Mouse (Mus musculus): Measurements from ENCODE around the gene Fopnl. TPM values are rescaled to one million over a fixed set of nuclear protein-coding genes. Genes with fewer than 3 reads are reported as not detected.

Gene Fopnl
- polyA plus RNA-seq, 1 experiment from 2014 or later = 159 TPM

DNA sequence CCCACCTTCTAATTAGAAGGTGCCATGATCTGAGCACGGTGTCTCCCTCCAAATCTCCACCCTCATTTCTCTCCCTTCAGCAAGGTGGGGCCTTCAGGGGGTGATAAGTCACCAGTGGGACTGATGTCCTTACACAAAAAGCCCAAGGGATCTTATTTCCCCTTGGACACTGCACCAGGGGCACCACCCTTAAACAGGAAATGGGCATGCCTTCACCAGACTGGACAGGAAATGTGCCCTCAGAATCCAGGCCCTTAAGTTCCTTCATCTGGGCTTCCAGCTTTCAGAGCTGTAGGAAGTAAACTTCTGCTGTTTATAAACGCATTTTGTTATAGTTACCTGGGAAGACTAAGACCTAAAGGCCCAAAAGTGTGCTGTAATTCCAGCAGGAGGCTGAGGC, 52.7 kb downstream of the Fopnl start:
- Histone ChIP-seq H3K27me3 (ENCODE audit: control insufficient read depth, insufficient read depth, low read depth, low read length) (no peaks in the 10 kb centered on the region), H3K4me3 (ENCODE audit: low read length) (no peak overlapping the region), H3K9ac (ENCODE audit: low read length) (no peak overlapping the region), H3K9me3 (ENCODE audit: control insufficient read depth, low read length) (no peaks in the 10 kb centered on the region), H3K4me1 (replicated peaks; ENCODE audit: control insufficient read depth, insufficient read depth, low read length) (peaks cover 5% of the 10 kb centered on the region), H3K36me3 (ENCODE audit: control insufficient read depth, insufficient read depth, low read length) (no peaks in the 10 kb centered on the region), H3K4me2 (ENCODE audit: low read depth, low read length) (no peak overlapping the region), H3K27ac (ENCODE audit: low read length) (no peak overlapping the region)
- WGBS = 64% methylated on average over 2 of the region's 2 CpGs
- no peak for ATAC-seq (ENCODE audit: low read depth)

- Histone ChIP-seq H3K4me2 (ENCODE audit: low read depth, low read length) (no peak overlapping the region), H3K4me1 (replicated peaks; ENCODE audit: control insufficient read depth, insufficient read depth, low read length) (peaks cover 5% of the 10 kb centered on the region), H3K36me3 (ENCODE audit: control insufficient read depth, insufficient read depth, low read length) (no peaks in the 10 kb centered on the region), H3K27me3 (ENCODE audit: control insufficient read depth, insufficient read depth, low read depth, low read length) (no peaks in the 10 kb centered on the region), H3K9me3 (ENCODE audit: control insufficient read depth, low read length) (no peaks in the 10 kb centered on the region), H3K4me3 (ENCODE audit: low read length) (no peak overlapping the region), H3K27ac (ENCODE audit: low read length) (no peak overlapping the region), H3K9ac (ENCODE audit: low read length) (no peak overlapping the region)
- ATAC-seq (ENCODE audit: low read depth) = no peak
- WGBS = 75% methylated on average over 6 of the region's 6 CpGs
Measured at GRCm38 (mm10) chr16:14263241-14263640, 54.0 kb downstream of the Fopnl start.

DNA sequence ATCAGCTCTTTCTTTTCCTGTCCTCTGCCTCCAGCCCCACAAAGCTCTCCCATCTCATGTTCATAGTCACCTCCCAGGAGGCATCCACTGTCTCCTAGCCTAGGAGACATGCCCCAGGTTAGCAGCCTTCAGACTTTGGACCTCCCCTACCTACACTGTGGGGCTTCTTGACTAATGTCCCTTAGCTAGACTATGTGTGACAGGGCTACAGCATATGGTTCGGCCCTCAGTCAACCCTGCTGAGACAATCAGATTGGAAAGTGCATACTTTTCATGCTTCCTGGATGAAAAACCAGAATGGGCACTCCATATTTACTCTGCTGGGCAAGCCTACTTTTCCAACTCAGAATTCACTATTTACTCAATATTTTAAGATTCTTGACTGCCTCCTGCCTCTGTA, 54.8 kb downstream of the Fopnl start:
- H3K4me2 ChIP-seq (ENCODE audit: low read depth, low read length) = no peak overlapping the region
- H3K27ac ChIP-seq (ENCODE audit: low read length) = peak overlapping the region; percentile 68
- H3K27me3 ChIP-seq (ENCODE audit: control insufficient read depth, insufficient read depth, low read depth, low read length) = no peaks in the 10 kb centered on the region
- WGBS = 48% methylated on average over 1 of the region's 1 CpGs
- no peaks in the 10 kb centered on the region for H3K36me3 ChIP-seq (ENCODE audit: control insufficient read depth, insufficient read depth, low read length)
- ATAC-seq (ENCODE audit: low read depth) = peak; percentile 69
- H3K9ac ChIP-seq (ENCODE audit: low read length) = no peak overlapping the region
- H3K4me1 ChIP-seq (replicated peaks; ENCODE audit: control insufficient read depth, insufficient read depth, low read length) = peaks cover 5% of the 10 kb centered on the region
- H3K9me3 ChIP-seq (ENCODE audit: control insufficient read depth, low read length) = no peaks in the 10 kb centered on the region
- H3K4me3 ChIP-seq (ENCODE audit: low read length) = no peak overlapping the region

DNA sequence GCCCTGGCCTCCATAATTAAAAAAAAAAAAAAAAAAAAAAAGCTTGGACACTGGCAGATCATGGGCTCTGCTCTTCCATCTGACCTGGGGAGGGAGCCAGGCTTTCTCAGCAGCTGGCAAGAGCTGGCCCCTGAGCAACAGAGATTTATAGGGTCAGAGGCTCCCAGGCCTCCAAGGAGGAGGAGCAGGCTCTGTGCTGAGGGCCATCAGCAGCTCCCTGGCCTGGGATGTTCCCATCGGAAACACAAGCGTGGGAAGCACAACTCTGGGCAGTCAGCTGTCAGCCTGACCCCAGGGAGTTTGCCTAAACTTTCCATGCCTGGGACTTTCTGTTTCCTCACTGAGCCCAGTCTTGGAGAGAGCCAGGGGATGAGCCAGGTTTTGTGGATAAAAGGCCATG, 58.3 kb downstream of the Fopnl start:
- no peak overlapping the region for H3K27ac ChIP-seq (ENCODE audit: low read length)
- no peaks in the 10 kb centered on the region for H3K9me3 ChIP-seq (ENCODE audit: control insufficient read depth, low read length)
- H3K4me1 ChIP-seq (replicated peaks; ENCODE audit: control insufficient read depth, insufficient read depth, low read length) = peaks cover 5% of the 10 kb centered on the region
- peak; percentile 53; the same call in 1 of the 2 replicates for ATAC-seq (ENCODE audit: low read depth)
- H3K36me3 ChIP-seq (ENCODE audit: control insufficient read depth, insufficient read depth, low read length) = no peaks in the 10 kb centered on the region
- no peak overlapping the region for H3K4me3 ChIP-seq (ENCODE audit: low read length)
- H3K4me2 ChIP-seq (ENCODE audit: low read depth, low read length) = no peak overlapping the region
- H3K27me3 ChIP-seq (ENCODE audit: control insufficient read depth, insufficient read depth, low read depth, low read length) = no peaks in the 10 kb centered on the region
- 33% methylated on average over 2 of the region's 2 CpGs for WGBS
- H3K9ac ChIP-seq (ENCODE audit: low read length) = no peak overlapping the region

- Histone ChIP-seq H3K27me3 (ENCODE audit: control insufficient read depth, insufficient read depth, low read depth, low read length) (no peaks in the 10 kb centered on the region), H3K4me2 (ENCODE audit: low read depth, low read length) (no peak overlapping the region), H3K9me3 (ENCODE audit: control insufficient read depth, low read length) (no peaks in the 10 kb centered on the region), H3K4me1 (replicated peaks; ENCODE audit: control insufficient read depth, insufficient read depth, low read length) (no peaks in the 10 kb centered on the region), H3K36me3 (ENCODE audit: control insufficient read depth, insufficient read depth, low read length) (no peaks in the 10 kb centered on the region), H3K4me3 (ENCODE audit: low read length) (no peak overlapping the region), H3K27ac (ENCODE audit: low read length) (no peak overlapping the region), H3K9ac (ENCODE audit: low read length) (no peak overlapping the region)
- ATAC-seq (ENCODE audit: low read depth) = peak; percentile 20; the same call in 1 of the 2 replicates
- 63% methylated on average over 3 of the region's 3 CpGs for WGBS
Measured at GRCm38 (mm10) chr16:14253586-14253985, 63.6 kb downstream of the Fopnl start.

- Histone ChIP-seq H3K4me3 (ENCODE audit: low read length) (no peak overlapping the region), H3K9ac (ENCODE audit: low read length) (no peak overlapping the region), H3K4me2 (ENCODE audit: low read depth, low read length) (no peak overlapping the region), H3K9me3 (ENCODE audit: control insufficient read depth, low read length) (no peaks in the 10 kb centered on the region), H3K36me3 (ENCODE audit: control insufficient read depth, insufficient read depth, low read length) (no peaks in the 10 kb centered on the region), H3K27me3 (ENCODE audit: control insufficient read depth, insufficient read depth, low read depth, low read length) (no peaks in the 10 kb centered on the region), H3K27ac (ENCODE audit: low read length) (no peak overlapping the region), H3K4me1 (replicated peaks; ENCODE audit: control insufficient read depth, insufficient read depth, low read length) (no peaks in the 10 kb centered on the region)
- no peak for ATAC-seq (ENCODE audit: low read depth)
- WGBS = 82% methylated on average over 4 of the region's 4 CpGs
Measured at GRCm38 (mm10) chr16:14252877-14253276, 64.3 kb downstream of the Fopnl start.

- no peak overlapping the region for H3K27ac ChIP-seq (ENCODE audit: low read length)
- H3K36me3 ChIP-seq (ENCODE audit: control insufficient read depth, insufficient read depth, low read length) = no peaks in the 10 kb centered on the region
- no peaks in the 10 kb centered on the region for H3K9me3 ChIP-seq (ENCODE audit: control insufficient read depth, low read length)
- H3K27me3 ChIP-seq (ENCODE audit: control insufficient read depth, insufficient read depth, low read depth, low read length) = no peaks in the 10 kb centered on the region
- no peak overlapping the region for H3K4me3 ChIP-seq (ENCODE audit: low read length)
- WGBS = 71% methylated on average over 1 of the region's 1 CpGs
- no peaks in the 10 kb centered on the region for H3K4me1 ChIP-seq (replicated peaks; ENCODE audit: control insufficient read depth, insufficient read depth, low read length)
- no peak overlapping the region for H3K4me2 ChIP-seq (ENCODE audit: low read depth, low read length)
- H3K9ac ChIP-seq (ENCODE audit: low read length) = no peak overlapping the region
- ATAC-seq (ENCODE audit: low read depth) = no peak
Measured at GRCm38 (mm10) chr16:14249913-14250312, 67.3 kb downstream of the Fopnl start.

Other genes starting within 250 kb of the Fopnl start
- 126 and 133 TPM in 2 replicates for gene Nde1, start 154.1 kb downstream of the Fopnl start, polyA plus RNA-seq (2015; fragmentation: Nextera tagmentation; extraction: Ambion mirVana)
- 16.4 and 18.1 TPM in 2 replicates for gene Marf1, start 154.1 kb downstream of the Fopnl start, polyA plus RNA-seq (2015; fragmentation: Nextera tagmentation; extraction: Ambion mirVana)
- gene Myh11, start 26.0 kb downstream of the Fopnl start, polyA plus RNA-seq (2015; fragmentation: Nextera tagmentation; extraction: Ambion mirVana) = 45.1 and 49.7 TPM in 2 replicates
- 8.8 and 9.2 TPM in 2 replicates for gene Abcc1, start 44.2 kb upstream of the Fopnl start, polyA plus RNA-seq (2015; fragmentation: Nextera tagmentation; extraction: Ambion mirVana)
- gene A630010A05Rik, start 244.9 kb upstream of the Fopnl start, polyA plus RNA-seq (2015; fragmentation: Nextera tagmentation; extraction: Ambion mirVana) = not detected in 2 replicates